Mouse (Mus musculus): ENCODE data around the gene Fbxw7. TPM values are rescaled to one million over a fixed set of nuclear protein-coding genes. Genes with fewer than 3 reads are reported as not detected.

Fbxw7 gene
- polyA plus RNA-seq, 1 experiment, result 34.4 TPM

DNA sequence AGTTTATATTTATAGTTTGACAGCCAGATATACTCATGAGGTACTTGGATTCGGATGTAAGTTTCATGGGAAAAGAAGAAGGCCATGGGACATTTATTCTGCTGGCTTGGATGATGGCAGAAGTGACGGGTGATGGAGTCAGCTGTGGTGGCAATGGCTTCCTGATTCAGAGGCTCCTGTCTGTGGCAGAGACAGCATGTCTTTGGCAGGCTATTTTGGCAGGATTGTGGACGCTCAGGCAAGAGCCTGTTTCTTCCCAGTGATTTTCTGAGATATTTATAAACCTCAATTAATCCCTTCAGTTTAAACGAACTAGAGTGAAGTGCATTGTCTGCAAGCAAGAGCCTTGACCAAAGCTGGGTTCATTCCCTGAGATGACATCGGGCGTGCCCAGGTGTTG is 197.8 kb downstream of the Fbxw7 start:
- no peak overlapping the region for H3K9ac ChIP-seq (ENCODE audit: low read depth, poor library complexity, severe bottlenecking)
- H3K36me3 ChIP-seq (ENCODE audit: control insufficient read depth, insufficient read depth, low read length, poor library complexity, severe bottlenecking), result no peaks in the 10 kb centered on the region
- TF ChIP-seq POLR2A (IDR thresholded peaks at IDR 0.05; ENCODE audit: insufficient read depth, low read length) (no peak), CTCF (IDR thresholded peaks at IDR 0.05; ENCODE audit: low read depth, low read length) (no peak), EP300 (IDR thresholded peaks at IDR 0.05; ENCODE audit: insufficient read depth, low read depth, low read length) (no peak)
- H3K27ac ChIP-seq (ENCODE audit: insufficient read depth, low read length), result no peak overlapping the region
- H3K27me3 ChIP-seq (ENCODE audit: control insufficient read depth, insufficient read depth, low read length, poor library complexity, severe bottlenecking), result no peaks in the 10 kb centered on the region
- H3K4me3 ChIP-seq (ENCODE audit: low read depth, low read length), result no peak overlapping the region
- H3K9me3 ChIP-seq (replicated peaks; ENCODE audit: control insufficient read depth, insufficient read depth, low read length, poor library complexity, severe bottlenecking), result peaks cover 6% of the 10 kb centered on the region
- no peaks in the 10 kb centered on the region for H3K4me1 ChIP-seq (ENCODE audit: control insufficient read depth, insufficient read depth, low read length)

DNA sequence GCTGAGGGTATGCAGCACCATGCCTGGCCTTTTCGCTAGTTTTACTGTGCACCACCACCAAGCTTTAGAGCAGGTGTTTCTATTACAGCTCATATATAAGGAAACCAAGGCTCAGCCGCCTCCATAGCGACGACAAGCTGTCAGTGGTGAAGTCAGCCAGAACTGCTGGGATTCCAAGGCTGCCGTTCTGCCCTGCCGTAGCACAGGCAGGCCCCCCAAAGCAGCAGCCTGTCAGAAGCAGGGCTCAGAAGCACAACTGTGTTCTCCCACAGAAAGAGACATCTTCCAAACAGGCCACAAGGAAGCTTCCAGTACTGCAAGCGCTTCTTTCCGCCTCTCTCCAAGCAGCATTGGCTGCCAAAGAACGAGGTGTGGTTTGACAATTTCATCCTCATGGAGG is 200.6 kb downstream of the Fbxw7 start:
- Histone ChIP-seq H3K9me3 (replicated peaks; ENCODE audit: control insufficient read depth, insufficient read depth, low read length, poor library complexity, severe bottlenecking) (peaks cover 6% of the 10 kb centered on the region), H3K27ac (ENCODE audit: insufficient read depth, low read length) (no peak overlapping the region), H3K9ac (ENCODE audit: low read depth, poor library complexity, severe bottlenecking) (no peak overlapping the region), H3K4me3 (ENCODE audit: low read depth, low read length) (no peak overlapping the region), H3K36me3 (ENCODE audit: control insufficient read depth, insufficient read depth, low read length, poor library complexity, severe bottlenecking) (no peaks in the 10 kb centered on the region), H3K27me3 (ENCODE audit: control insufficient read depth, insufficient read depth, low read length, poor library complexity, severe bottlenecking) (no peaks in the 10 kb centered on the region), H3K4me1 (ENCODE audit: control insufficient read depth, insufficient read depth, low read length) (no peaks in the 10 kb centered on the region)
- TF ChIP-seq CTCF (IDR thresholded peaks at IDR 0.05; ENCODE audit: low read depth, low read length) (no peak), POLR2A (IDR thresholded peaks at IDR 0.05; ENCODE audit: insufficient read depth, low read length) (no peak), EP300 (IDR thresholded peaks at IDR 0.05; ENCODE audit: insufficient read depth, low read depth, low read length) (no peak)

DNA sequence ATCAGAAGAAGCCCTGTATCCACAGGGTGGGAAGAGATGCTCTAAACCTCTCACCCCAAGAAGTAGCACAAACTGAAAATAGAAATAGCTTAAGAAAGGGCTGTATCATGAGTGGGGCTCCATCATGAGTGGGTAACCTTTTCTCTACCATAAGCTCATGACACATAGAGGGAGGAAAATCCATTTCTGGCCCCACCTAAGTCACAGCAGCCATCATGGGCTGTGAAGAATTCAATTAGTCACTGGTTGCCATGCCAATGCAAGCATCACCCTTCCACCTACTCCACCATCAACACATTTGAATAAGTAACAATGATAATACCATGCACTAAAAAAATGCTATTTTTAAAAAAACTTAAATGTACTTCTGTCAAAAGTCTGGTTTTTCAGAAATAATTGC is 205.1 kb downstream of the Fbxw7 start:
- H3K27me3 ChIP-seq (ENCODE audit: control insufficient read depth, insufficient read depth, low read length, poor library complexity, severe bottlenecking), result no peaks in the 10 kb centered on the region
- TF ChIP-seq CTCF (IDR thresholded peaks at IDR 0.05; ENCODE audit: low read depth, low read length) (no peak), POLR2A (IDR thresholded peaks at IDR 0.05; ENCODE audit: insufficient read depth, low read length) (no peak)
- H3K9ac ChIP-seq (ENCODE audit: low read depth, poor library complexity, severe bottlenecking), result no peak overlapping the region
- no peaks in the 10 kb centered on the region for H3K36me3 ChIP-seq (ENCODE audit: control insufficient read depth, insufficient read depth, low read length, poor library complexity, severe bottlenecking)
- H3K27ac ChIP-seq (ENCODE audit: insufficient read depth, low read length), result no peak overlapping the region
- no peaks in the 10 kb centered on the region for H3K4me1 ChIP-seq (ENCODE audit: control insufficient read depth, insufficient read depth, low read length)
- H3K4me3 ChIP-seq (ENCODE audit: low read depth, low read length), result no peak overlapping the region
- H3K9me3 ChIP-seq (replicated peaks; ENCODE audit: control insufficient read depth, insufficient read depth, low read length, poor library complexity, severe bottlenecking), result peaks cover 6% of the 10 kb centered on the region

DNA sequence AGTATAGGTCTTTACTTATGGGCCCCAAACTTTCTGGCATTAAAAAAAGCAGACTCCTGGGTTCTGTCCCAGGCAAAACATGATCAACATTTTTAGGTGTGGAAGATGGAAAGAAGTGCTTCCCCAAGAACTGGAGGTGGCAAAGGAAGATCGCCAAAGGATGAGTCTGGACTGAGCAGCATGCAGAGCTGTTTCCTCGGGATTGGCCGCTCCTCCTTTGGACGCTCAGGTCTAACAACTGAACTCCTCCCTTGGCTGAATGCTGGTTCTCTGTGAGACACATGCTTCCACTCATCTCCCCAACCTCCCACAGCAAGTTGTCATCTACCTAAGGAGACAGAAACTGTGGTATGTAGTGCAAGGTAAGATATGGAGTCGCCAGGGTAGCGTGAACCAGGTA is 206.7 kb downstream of the Fbxw7 start:
- H3K9me3 ChIP-seq (replicated peaks; ENCODE audit: control insufficient read depth, insufficient read depth, low read length, poor library complexity, severe bottlenecking), result no peaks in the 10 kb centered on the region; the same call in 1 of the 2 replicates
- H3K36me3 ChIP-seq (ENCODE audit: control insufficient read depth, insufficient read depth, low read length, poor library complexity, severe bottlenecking), result no peaks in the 10 kb centered on the region

DNA sequence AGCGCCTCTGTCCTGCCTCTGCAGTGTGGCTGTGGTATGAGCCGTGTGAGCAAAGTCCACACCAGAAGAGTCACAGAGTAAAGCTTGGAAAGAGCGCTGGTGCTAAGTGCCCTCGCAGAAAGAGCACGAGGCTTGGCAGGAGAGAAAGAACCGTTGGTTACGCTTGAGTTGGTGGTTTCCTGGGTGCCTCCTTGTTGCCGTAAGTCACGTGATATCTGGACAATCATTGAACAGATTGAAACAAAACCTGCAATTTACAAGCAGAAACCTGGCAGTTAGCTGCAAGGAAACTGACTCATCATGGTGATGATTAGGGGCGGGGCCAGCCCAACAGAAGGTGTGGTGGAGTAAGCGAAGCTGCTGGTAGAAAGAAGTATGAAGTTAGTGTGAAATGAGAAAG is 207.7 kb downstream of the Fbxw7 start:
- no peak overlapping the region for H3K27ac ChIP-seq (ENCODE audit: insufficient read depth, low read length)
- no peak overlapping the region for H3K4me3 ChIP-seq (ENCODE audit: low read depth, low read length)
- H3K4me1 ChIP-seq (ENCODE audit: control insufficient read depth, insufficient read depth, low read length), result no peaks in the 10 kb centered on the region
- no peaks in the 10 kb centered on the region for H3K27me3 ChIP-seq (ENCODE audit: control insufficient read depth, insufficient read depth, low read length, poor library complexity, severe bottlenecking)
- no peak overlapping the region for H3K9ac ChIP-seq (ENCODE audit: low read depth, poor library complexity, severe bottlenecking)
- no peak for TF ChIP-seq POLR2A (IDR thresholded peaks at IDR 0.05; ENCODE audit: insufficient read depth, low read length)
- no peaks in the 10 kb centered on the region for H3K36me3 ChIP-seq (ENCODE audit: control insufficient read depth, insufficient read depth, low read length, poor library complexity, severe bottlenecking)
- H3K9me3 ChIP-seq (replicated peaks; ENCODE audit: control insufficient read depth, insufficient read depth, low read length, poor library complexity, severe bottlenecking), result no peaks in the 10 kb centered on the region

More for the DNA sequence above, 206.7 kb downstream of the Fbxw7 start:
- Histone ChIP-seq H3K27me3 (ENCODE audit: control insufficient read depth, insufficient read depth, low read length, poor library complexity, severe bottlenecking) (no peaks in the 10 kb centered on the region), H3K4me3 (ENCODE audit: low read depth, low read length) (no peak overlapping the region), H3K4me1 (ENCODE audit: control insufficient read depth, insufficient read depth, low read length) (no peaks in the 10 kb centered on the region), H3K27ac (ENCODE audit: insufficient read depth, low read length) (no peak overlapping the region), H3K9ac (ENCODE audit: low read depth, poor library complexity, severe bottlenecking) (no peak overlapping the region)
- TF ChIP-seq EP300 (IDR thresholded peaks at IDR 0.05; ENCODE audit: insufficient read depth, low read depth, low read length), result no peak
- TF ChIP-seq CTCF (IDR thresholded peaks at IDR 0.05; ENCODE audit: low read depth, low read length), result no peak
- no peak for TF ChIP-seq POLR2A (IDR thresholded peaks at IDR 0.05; ENCODE audit: insufficient read depth, low read length)

DNA sequence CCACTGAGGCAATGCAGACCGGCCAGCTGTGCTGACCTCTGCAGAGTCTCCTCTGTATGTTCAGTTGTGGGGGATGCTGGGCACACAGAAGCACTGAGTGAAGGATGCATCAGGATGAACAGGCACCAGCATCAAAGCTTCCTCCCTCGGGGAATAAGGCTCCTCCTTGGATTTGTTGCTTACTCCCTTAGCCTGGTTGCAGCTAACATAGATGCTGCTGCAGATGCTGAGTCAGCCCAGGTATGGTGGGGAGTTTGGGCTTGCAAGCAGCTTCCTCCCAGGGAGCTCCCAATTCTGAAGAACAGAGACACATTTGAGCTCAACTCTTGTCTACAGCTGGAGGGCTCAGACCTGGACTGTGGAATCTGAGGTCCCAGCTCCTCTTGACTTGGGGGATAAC is 209.2 kb downstream of the Fbxw7 start:
- H3K27ac ChIP-seq (ENCODE audit: insufficient read depth, low read length), result no peak overlapping the region
- H3K4me1 ChIP-seq (ENCODE audit: control insufficient read depth, insufficient read depth, low read length), result no peaks in the 10 kb centered on the region

More for the DNA sequence above, 209.2 kb downstream of the Fbxw7 start:
- no peaks in the 10 kb centered on the region; the same call in 1 of the 2 replicates for H3K27me3 ChIP-seq (ENCODE audit: control insufficient read depth, insufficient read depth, low read length, poor library complexity, severe bottlenecking)
- no peak overlapping the region for H3K9ac ChIP-seq (ENCODE audit: low read depth, poor library complexity, severe bottlenecking)
- H3K9me3 ChIP-seq (replicated peaks; ENCODE audit: control insufficient read depth, insufficient read depth, low read length, poor library complexity, severe bottlenecking), result no peaks in the 10 kb centered on the region
- no peaks in the 10 kb centered on the region for H3K36me3 ChIP-seq (ENCODE audit: control insufficient read depth, insufficient read depth, low read length, poor library complexity, severe bottlenecking)
- no peak for TF ChIP-seq EP300 (IDR thresholded peaks at IDR 0.05; ENCODE audit: insufficient read depth, low read depth, low read length)
- no peak for TF ChIP-seq CTCF (IDR thresholded peaks at IDR 0.05; ENCODE audit: low read depth, low read length)
- TF ChIP-seq POLR2A (IDR thresholded peaks at IDR 0.05; ENCODE audit: insufficient read depth, low read length), result no peak
- no peak overlapping the region for H3K4me3 ChIP-seq (ENCODE audit: low read depth, low read length)
